Mouse (Mus musculus) E14TG2a.4 (cell line): Measurements from ENCODE around the gene 2200002D01Rik.

Experiments
- H3K27me3 ChIP-seq: 2 replicates; pipeline ENCODE4 v1.6.1; 2014; ENCODE audit warnings: low read length, control low read depth; ENCODE audit not compliant: insufficient read depth
- H3K36me3 ChIP-seq: 2 replicates; pipeline ENCODE4 v1.6.1; 2014; ENCODE audit warnings: low read length, control low read depth; ENCODE audit not compliant: insufficient read depth
- H3K4me1 ChIP-seq: replicated peaks from 2 replicates; pipeline ENCODE4 v1.6.1; 2014; ENCODE audit warnings: low read depth, low read length, control low read depth
- H3K4me3 ChIP-seq: replicated peaks from 2 replicates; pipeline ENCODE4 v1.5.1; 2014; ENCODE audit warnings: mild to moderate bottlenecking, low read length
- H3K9me3 ChIP-seq: 2 replicates; pipeline ENCODE4 v1.6.1; 2014; ENCODE audit warnings: low read length, control low read depth
- CTCF ChIP-seq: conservative IDR thresholded peaks from 2 replicates; pipeline ENCODE4 v1.5.1; 2014; ENCODE audit warnings: low read length
- NANOG ChIP-seq: IDR thresholded peaks from 2 replicates; pipeline ENCODE4 v1.6.1; 2014; ENCODE audit warnings: borderline replicate concordance, low read length, mixed read lengths
- POU5F1 ChIP-seq: IDR thresholded peaks from 2 replicates; pipeline ENCODE4 v1.6.1; 2014; ENCODE audit warnings: low read length, borderline replicate concordance

Gene 2200002D01Rik

DNA sequence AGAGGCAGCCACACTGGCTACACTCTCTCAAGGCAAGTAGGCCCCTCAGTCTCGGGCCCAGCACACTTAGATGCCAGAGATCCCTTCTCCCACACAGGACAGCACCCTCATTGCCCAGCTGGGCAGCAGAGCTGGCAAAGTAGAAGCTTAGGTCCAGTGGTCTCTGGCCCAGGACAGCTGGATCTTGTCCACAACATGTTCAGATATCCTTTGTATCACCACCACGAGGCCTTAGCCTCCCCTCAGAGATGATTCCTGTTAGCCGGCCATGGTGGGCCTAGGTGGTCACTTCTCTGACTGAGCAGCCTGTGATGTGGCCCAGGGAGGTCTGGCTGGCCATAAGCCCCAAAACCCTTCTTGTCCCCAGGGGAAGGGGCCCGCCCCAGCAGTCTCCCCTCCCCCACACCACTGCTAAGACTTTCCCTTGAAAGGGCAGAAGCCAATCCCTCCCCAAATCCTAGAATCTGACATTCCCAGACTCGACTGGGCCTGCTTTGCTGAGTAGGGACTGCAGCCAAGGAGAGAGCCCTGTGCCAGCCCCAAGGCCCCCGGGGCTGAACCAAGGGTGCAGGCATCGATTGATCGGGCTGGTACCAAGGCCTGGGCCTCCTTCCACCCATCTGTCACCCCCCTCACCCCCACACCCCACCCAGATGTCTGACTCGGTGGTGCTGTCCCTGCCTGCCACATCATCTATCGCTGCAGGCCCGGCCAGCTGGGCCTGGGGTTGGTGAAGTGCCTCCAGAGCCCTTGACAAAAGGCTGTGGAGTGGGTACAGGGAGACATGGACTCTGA, 42.6 kb upstream of the 2200002D01Rik start:
- peaks cover 15% of the 10 kb centered on the region for H3K36me3 ChIP-seq
- H3K4me1 ChIP-seq = peaks cover 71% of the 10 kb centered on the region
- peaks cover 6% of the 10 kb centered on the region for H3K9me3 ChIP-seq
- peak overlapping the region; percentile 39; the same call in 1 of the 2 replicates for H3K4me3 ChIP-seq
- TF ChIP-seq CTCF (no peak), NANOG (no peak), POU5F1 (no peak)
- no peaks in the 10 kb centered on the region; the same call in 1 of the 2 replicates for H3K27me3 ChIP-seq

DNA sequence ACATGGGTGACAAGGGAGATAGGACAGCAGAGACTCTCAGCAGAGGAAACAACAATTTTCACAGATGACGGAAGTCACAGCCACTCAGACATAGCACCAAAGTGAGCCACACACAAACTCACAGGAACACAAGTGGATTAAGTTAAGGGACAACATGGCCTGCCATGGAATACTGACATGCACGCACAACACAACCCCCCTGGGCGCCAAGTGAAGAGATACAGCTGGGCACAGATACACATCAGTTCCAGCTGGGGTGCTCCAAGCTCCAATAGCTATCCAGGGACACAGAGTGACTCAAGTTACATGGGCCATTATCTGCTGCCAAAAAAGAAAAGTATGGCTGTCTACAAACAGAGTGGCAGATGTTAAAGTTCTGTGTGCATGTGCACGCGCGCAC, 41.6 kb upstream of the 2200002D01Rik start:
- TF ChIP-seq CTCF (no peak), POU5F1 (no peak), NANOG (no peak)
- Histone ChIP-seq H3K4me1 (peaks cover 72% of the 10 kb centered on the region), H3K27me3 (peaks cover 5% of the 10 kb centered on the region; the same call in 1 of the 2 replicates), H3K4me3 (peak overlapping the region; percentile 85), H3K9me3 (peaks cover 6% of the 10 kb centered on the region), H3K36me3 (peaks cover 15% of the 10 kb centered on the region)

DNA sequence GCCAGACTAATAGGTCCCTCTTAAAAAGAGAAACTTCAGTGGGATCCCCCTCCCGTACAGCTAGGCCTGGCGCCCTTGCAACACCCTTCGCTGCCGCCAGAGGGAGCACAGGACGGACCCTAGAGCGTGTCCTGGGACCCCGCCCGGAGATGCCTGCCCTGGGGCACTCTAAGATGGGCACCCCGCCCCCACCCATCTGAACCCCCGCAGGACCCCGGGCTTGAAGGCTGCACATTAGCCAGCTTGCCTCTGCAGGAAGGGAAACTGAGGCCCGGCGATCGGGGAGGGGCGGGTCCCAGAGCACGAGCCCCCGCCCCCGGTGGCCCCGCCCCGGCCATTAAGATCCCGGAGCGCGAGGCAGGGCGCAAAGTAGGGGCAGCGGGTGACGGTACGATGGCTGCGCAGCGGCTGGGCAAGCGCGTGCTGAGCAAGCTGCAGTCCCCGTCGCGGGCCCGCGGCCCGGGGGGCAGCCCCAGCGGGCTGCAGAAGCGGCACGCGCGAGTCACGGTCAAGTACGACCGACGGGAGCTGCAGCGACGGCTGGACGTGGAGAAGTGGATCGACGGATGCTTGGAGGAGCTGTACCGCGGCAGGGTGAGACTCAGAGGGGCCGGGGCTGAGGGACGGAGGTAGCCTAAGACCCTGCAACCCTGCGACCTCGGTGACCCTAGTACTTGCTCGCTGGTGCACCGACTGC, 40.8 kb upstream of the 2200002D01Rik start, which contains the start of gene Ppp1r14a:
Gene Ppp1r14a (plus strand): TSS at position 367 of the 697 bp plus-strand sequence.
- Histone ChIP-seq H3K4me1 (peaks cover 70% of the 10 kb centered on the region), H3K27me3 (peaks cover 7% of the 10 kb centered on the region; the same call in 1 of the 2 replicates)
- TF ChIP-seq NANOG = no peak
- TF ChIP-seq CTCF = peak; percentile 95

DNA sequence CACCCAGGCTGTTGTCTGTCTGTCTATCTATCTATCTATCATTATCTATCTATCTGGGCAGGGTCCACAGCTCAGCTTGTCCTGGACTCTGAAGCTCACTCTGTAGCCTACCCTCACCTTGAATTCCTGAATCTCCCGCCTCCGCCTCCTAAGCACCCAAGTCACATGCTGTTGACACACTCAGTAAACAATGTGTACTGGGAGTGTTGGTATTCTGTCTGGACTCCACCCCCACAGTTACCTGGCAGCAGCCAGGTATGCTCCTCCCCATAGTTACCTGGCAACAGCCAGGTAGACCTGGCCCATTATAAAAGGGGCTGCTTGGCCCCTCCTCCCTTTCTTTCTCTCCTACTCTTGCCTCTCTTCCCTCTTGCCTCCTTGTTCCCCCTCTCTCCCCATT, 39.8 kb upstream of the 2200002D01Rik start:
- H3K27me3 ChIP-seq = peaks cover 7% of the 10 kb centered on the region; the same call in 1 of the 2 replicates
- peaks cover 60% of the 10 kb centered on the region for H3K4me1 ChIP-seq
- H3K36me3 ChIP-seq = peaks cover 15% of the 10 kb centered on the region
- TF ChIP-seq NANOG = no peak
- TF ChIP-seq POU5F1 = no peak
- TF ChIP-seq CTCF = no peak
- peaks cover 6% of the 10 kb centered on the region for H3K9me3 ChIP-seq
- H3K4me3 ChIP-seq = no peak overlapping the region

More for the DNA sequence above, 40.8 kb upstream of the 2200002D01Rik start, which contains the start of gene Ppp1r14a:
- H3K4me3 ChIP-seq = peak within 1 kb of the TSS; percentile 85
- peaks cover 15% of the 10 kb centered on the region for H3K36me3 ChIP-seq
- peaks cover 6% of the 10 kb centered on the region for H3K9me3 ChIP-seq

DNA sequence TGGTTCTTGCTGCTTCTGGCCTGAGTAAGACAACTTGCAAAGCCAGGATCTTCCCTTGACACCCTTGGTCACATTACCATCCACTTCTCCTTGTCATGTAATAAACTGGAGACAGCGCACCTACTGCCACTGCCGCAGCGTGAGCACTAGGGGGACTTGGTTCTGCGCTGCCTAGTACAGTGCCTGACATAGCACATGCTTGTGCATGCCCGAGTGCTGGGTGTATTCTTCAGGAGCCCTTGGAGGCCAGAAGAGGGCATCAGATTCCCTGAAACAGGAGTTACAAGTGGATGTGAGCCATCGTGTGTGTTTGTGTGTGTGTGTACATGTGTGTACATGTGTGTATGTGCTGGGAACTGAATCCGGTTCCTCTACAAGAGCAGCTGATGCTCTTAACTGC, 39.2 kb upstream of the 2200002D01Rik start:
- TF ChIP-seq CTCF (0 out of 2 replicates have a peak, but pooled peaks have one; percentile 4), POU5F1 (no peak)
- Histone ChIP-seq H3K4me1 (peaks cover 58% of the 10 kb centered on the region), H3K4me3 (no peak overlapping the region), H3K9me3 (peaks cover 6% of the 10 kb centered on the region), H3K36me3 (peaks cover 10% of the 10 kb centered on the region), H3K27me3 (peaks cover 7% of the 10 kb centered on the region; the same call in 1 of the 2 replicates)

DNA sequence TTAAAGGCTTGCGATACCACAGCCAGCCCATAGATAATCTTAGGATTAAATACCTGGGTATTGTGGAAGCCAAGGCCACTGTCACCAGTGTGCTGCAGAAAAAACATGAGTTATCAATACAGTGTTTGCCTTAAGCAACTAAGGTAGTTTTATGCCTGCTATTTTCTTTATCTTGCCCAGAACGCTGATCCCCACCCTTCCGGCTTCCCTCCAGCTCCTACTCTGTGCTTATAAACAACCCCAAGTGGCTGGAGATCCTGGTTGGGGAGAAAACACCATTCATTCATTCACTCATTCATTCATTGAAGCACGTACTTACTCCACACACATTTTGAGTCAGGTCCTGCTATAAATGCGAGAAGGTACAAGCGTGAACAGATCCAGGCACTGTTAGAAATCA, 36.3 kb upstream of the 2200002D01Rik start:
- H3K4me3 ChIP-seq = no peak overlapping the region
- TF ChIP-seq CTCF (no peak), NANOG (no peak), POU5F1 (no peak)
- peaks cover 7% of the 10 kb centered on the region; the same call in 1 of the 2 replicates for H3K27me3 ChIP-seq
- no peaks in the 10 kb centered on the region for H3K36me3 ChIP-seq
- H3K9me3 ChIP-seq = peaks cover 6% of the 10 kb centered on the region
- H3K4me1 ChIP-seq = peaks cover 48% of the 10 kb centered on the region

DNA sequence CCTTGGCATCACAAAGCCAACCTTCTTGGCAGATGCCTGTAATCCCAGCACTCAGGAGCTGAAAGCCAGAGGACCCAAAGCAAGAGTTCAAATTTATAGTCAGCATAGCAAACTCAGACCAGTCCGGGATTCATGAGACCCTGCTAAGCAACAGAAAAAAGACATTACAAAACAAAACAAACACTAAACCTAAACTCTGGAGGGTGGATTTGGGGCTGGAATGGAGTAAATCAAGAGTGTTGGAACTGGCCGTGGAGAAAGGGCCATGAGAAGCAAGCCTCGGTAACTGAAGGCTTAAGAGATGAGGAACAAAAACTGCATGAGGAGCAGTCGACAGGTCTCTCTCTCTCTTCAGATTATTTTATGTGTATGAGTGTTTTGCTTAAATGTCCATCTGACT, 35.6 kb upstream of the 2200002D01Rik start:
- peaks cover 6% of the 10 kb centered on the region for H3K9me3 ChIP-seq
- H3K27me3 ChIP-seq = peaks cover 7% of the 10 kb centered on the region; the same call in 1 of the 2 replicates
- no peak overlapping the region for H3K4me3 ChIP-seq
- peaks cover 52% of the 10 kb centered on the region for H3K4me1 ChIP-seq
- H3K36me3 ChIP-seq = peaks cover 6% of the 10 kb centered on the region
- TF ChIP-seq POU5F1 = no peak
- no peak for TF ChIP-seq NANOG
- no peak for TF ChIP-seq CTCF

DNA sequence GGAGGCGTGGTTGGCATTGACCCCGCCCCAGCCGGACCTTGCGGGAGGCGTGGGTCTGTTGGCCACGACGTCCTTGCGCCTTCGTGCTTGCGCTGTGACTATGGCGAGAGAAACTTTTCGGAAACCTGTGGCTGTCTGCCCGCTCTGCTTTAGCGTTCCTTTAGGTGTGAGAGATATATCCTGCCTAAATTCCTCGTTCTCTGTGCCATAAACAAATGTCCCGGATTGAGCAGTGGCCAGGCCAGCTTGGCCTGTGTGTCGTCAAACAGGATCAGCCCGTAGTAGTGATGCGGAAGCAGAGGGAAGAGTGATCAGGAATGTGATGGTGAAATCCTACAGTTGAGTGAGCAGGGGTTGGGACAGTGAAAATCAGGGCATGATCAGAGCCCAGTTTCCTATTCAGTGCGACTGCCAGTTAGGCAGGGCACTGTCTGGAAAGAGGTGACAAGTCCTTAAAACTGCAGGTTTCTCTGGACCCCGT, 33.8 kb upstream of the 2200002D01Rik start:
- TF ChIP-seq NANOG (no peak), CTCF (no peak), POU5F1 (no peak)
- H3K4me1 ChIP-seq = peaks cover 62% of the 10 kb centered on the region
- peak overlapping the region; percentile 92 for H3K4me3 ChIP-seq
- no peaks in the 10 kb centered on the region for H3K9me3 ChIP-seq
- H3K27me3 ChIP-seq = peaks cover 7% of the 10 kb centered on the region; the same call in 1 of the 2 replicates
- H3K36me3 ChIP-seq = peaks cover 24% of the 10 kb centered on the region
